Mouse (Mus musculus) lung, postnatal 0 days (tissue): Measurements from ENCODE around the gene Tmem132a.

ENCODE experiments used
- CTCF ChIP-seq: IDR thresholded peaks from 2 replicates; pipeline ENCODE4 v1.5.1; 2016; ENCODE audit warnings: antibody characterized with exemption, mild to moderate bottlenecking
- EP300 ChIP-seq: IDR thresholded peaks from 2 replicates; pipeline ENCODE4 v1.6.1; 2016; ENCODE audit warnings: antibody characterized with exemption, mild to moderate bottlenecking, control low read depth

GRCm38 (mm10) chr19:10835671-10836070, 34.1 kb downstream of the Tmem132a start:
- TF ChIP-seq EP300: no peak
- no peak for TF ChIP-seq CTCF
